Mouse (Mus musculus): ENCODE results near the gene Klhl30. TPM values are rescaled to one million over a fixed set of nuclear protein-coding genes. Genes with fewer than 3 reads are reported as not detected.

The Klhl30 gene
- polyA plus RNA-seq, 1 experiment from 2014 or later: 0.62 TPM

- WGBS: 75% methylated on average over 5 of the region's 5 CpGs
- H3K9me3 ChIP-seq (ENCODE audit: low read length): no peaks in the 10 kb centered on the region
Measured at GRCm38 (mm10) chr1:91390369-91390768, 39.6 kb downstream of the Klhl30 start.

GRCm38 (mm10) chr1:91397927-91398259 is 47.1 kb downstream of the Klhl30 start:
- peak overlapping the region; percentile 77 for H3K27ac ChIP-seq (ENCODE audit: low read length)
- 1% methylated on average over 12 of the region's 12 CpGs for WGBS

More at GRCm38 (mm10) chr1:91390369-91390768, 39.6 kb downstream of the Klhl30 start:
- DNase-seq (ENCODE audit: low spot score): no peak
- no peak overlapping the region for H3K4me3 ChIP-seq (ENCODE audit: low read depth, low read length)
- no peak for ATAC-seq
- no peaks in the 10 kb centered on the region for H3K4me1 ChIP-seq (ENCODE audit: insufficient read depth, low read depth, low read length)
- H3K27ac ChIP-seq (ENCODE audit: low read length): no peak overlapping the region
- peaks cover 22% of the 10 kb centered on the region; the same call in 1 of the 2 replicates for H3K36me3 ChIP-seq (ENCODE audit: insufficient read depth, low read length)
- H3K27me3 ChIP-seq (replicated peaks; ENCODE audit: insufficient read depth, low read length): no peaks in the 10 kb centered on the region
- H3K9ac ChIP-seq (replicated peaks; ENCODE audit: low read depth): no peak overlapping the region
- no peak overlapping the region for H3K4me2 ChIP-seq (replicated peaks; ENCODE audit: low read depth, low read length)
- TF ChIP-seq CTCF (IDR thresholded peaks at IDR 0.05) (no peak), EP300 (IDR thresholded peaks at IDR 0.05) (no peak)

DNA sequence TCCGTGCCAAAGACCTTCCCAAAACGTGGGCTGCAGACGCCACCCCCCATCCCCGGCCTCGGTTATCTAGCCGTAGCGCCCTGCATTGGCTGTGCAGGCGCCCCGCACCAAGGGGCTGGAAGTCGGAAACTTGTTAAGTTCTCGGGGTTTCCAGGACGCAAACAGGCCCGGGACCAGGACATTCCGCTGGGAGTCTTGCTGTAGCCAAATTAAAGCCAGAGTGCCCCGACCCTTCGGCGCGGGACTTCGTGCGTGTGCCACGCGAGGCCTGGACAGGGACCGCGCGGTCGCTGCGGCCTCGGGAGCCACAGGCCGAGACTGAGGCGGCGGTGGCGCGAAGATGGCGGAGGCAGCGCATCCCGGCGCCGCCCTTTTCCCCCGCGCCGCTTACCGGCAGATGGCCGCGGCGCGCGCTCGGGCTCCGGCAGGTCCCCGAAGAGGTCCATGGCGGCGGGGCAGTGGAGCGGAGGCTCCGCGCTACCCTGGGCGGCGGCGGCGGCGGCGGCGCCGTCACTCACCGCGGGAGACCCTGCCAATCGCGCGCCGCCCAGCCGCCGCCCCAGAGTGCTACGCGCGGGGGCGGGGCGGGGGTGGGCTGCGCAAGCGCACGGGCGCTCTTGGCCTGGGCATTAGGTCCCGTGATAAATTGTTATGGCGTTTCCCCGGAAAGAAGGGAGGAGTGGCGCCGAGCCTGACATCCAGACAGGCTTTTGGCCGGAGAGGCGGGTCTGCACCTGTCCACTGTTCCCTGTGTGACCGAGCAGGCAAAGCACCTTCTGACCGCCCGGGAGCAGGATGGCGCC is 47.6 kb downstream of the Klhl30 start, which contains the start of gene Ilkap:
TSS of gene Ilkap (minus strand) at position 556 of the 803 bp plus-strand sequence.
- peak within 1 kb of the TSS; percentile 81 for H3K9ac ChIP-seq (replicated peaks; ENCODE audit: low read depth)
- peak within 1 kb of the TSS; percentile 69 for H3K4me3 ChIP-seq (ENCODE audit: low read depth, low read length)
- no peak; the same call in 1 of the 2 replicates for TF ChIP-seq CTCF (IDR thresholded peaks at IDR 0.05)
- TF ChIP-seq EP300 (IDR thresholded peaks at IDR 0.05): no peak
- no peaks in the 10 kb centered on the region for H3K36me3 ChIP-seq (ENCODE audit: insufficient read depth, low read length)
- H3K4me2 ChIP-seq (replicated peaks; ENCODE audit: low read depth, low read length): peak within 1 kb of the TSS; percentile 70
- H3K9me3 ChIP-seq (ENCODE audit: low read length): no peaks in the 10 kb centered on the region
- no peaks in the 10 kb centered on the region for H3K27me3 ChIP-seq (replicated peaks; ENCODE audit: insufficient read depth, low read length)
- H3K27ac ChIP-seq (ENCODE audit: low read length): peak within 1 kb of the TSS; percentile 77
- ATAC-seq (peak; percentile 97), DNase-seq (ENCODE audit: low spot score) (peak; percentile 92)
- peaks cover 11% of the 10 kb centered on the region; the same call in 1 of the 2 replicates for H3K4me1 ChIP-seq (ENCODE audit: insufficient read depth, low read depth, low read length)
- WGBS: 1% methylated on average over 69 of the region's 91 CpGs

More at GRCm38 (mm10) chr1:91397927-91398259, 47.1 kb downstream of the Klhl30 start:
- Histone ChIP-seq H3K9me3 (ENCODE audit: low read length) (no peaks in the 10 kb centered on the region), H3K4me2 (replicated peaks; ENCODE audit: low read depth, low read length) (peak overlapping the region; percentile 70), H3K4me3 (ENCODE audit: low read depth, low read length) (peak overlapping the region; percentile 69), H3K4me1 (ENCODE audit: insufficient read depth, low read depth, low read length) (peaks cover 11% of the 10 kb centered on the region; the same call in 1 of the 2 replicates), H3K36me3 (ENCODE audit: insufficient read depth, low read length) (no peaks in the 10 kb centered on the region), H3K27me3 (replicated peaks; ENCODE audit: insufficient read depth, low read length) (no peaks in the 10 kb centered on the region), H3K9ac (replicated peaks; ENCODE audit: low read depth) (peak overlapping the region; percentile 81)
- TF ChIP-seq CTCF (IDR thresholded peaks at IDR 0.05) (no peak), EP300 (IDR thresholded peaks at IDR 0.05) (no peak)
- peak; percentile 1; the same call in 1 of the 2 replicates for ATAC-seq
- DNase-seq (ENCODE audit: low spot score): no peak

- Histone ChIP-seq H3K4me2 (replicated peaks; ENCODE audit: low read depth, low read length) (no peak overlapping the region), H3K4me1 (ENCODE audit: insufficient read depth, low read depth, low read length) (no peaks in the 10 kb centered on the region), H3K36me3 (ENCODE audit: insufficient read depth, low read length) (no peaks in the 10 kb centered on the region), H3K27ac (ENCODE audit: low read length) (no peak overlapping the region), H3K27me3 (replicated peaks; ENCODE audit: insufficient read depth, low read length) (no peaks in the 10 kb centered on the region), H3K9ac (replicated peaks; ENCODE audit: low read depth) (no peak overlapping the region), H3K4me3 (ENCODE audit: low read depth, low read length) (no peak overlapping the region), H3K9me3 (ENCODE audit: low read length) (no peaks in the 10 kb centered on the region)
- DNase-seq (ENCODE audit: low spot score) (no peak), ATAC-seq (0 out of 2 replicates have a peak, but pooled peaks have one; percentile 11)
- 7% methylated on average over 1 of the region's 1 CpGs for WGBS
- TF ChIP-seq EP300 (IDR thresholded peaks at IDR 0.05) (no peak), CTCF (IDR thresholded peaks at IDR 0.05) (no peak)
Measured at GRCm38 (mm10) chr1:91404976-91405375, 54.2 kb downstream of the Klhl30 start.

GRCm38 (mm10) chr1:91405406-91406169 is 54.8 kb downstream of the Klhl30 start:
- H3K4me1 ChIP-seq (ENCODE audit: insufficient read depth, low read depth, low read length): no peaks in the 10 kb centered on the region
- no peaks in the 10 kb centered on the region for H3K9me3 ChIP-seq (ENCODE audit: low read length)
- no peaks in the 10 kb centered on the region for H3K27me3 ChIP-seq (replicated peaks; ENCODE audit: insufficient read depth, low read length)
- no peak overlapping the region for H3K9ac ChIP-seq (replicated peaks; ENCODE audit: low read depth)
- ATAC-seq (peak; percentile 76), DNase-seq (ENCODE audit: low spot score) (peak; percentile 45)
- 46% methylated on average over 22 of the region's 23 CpGs for WGBS
- H3K4me2 ChIP-seq (replicated peaks; ENCODE audit: low read depth, low read length): 0 out of 2 replicates have a peak overlapping the region, but pooled peaks have one; percentile 17
- H3K27ac ChIP-seq (ENCODE audit: low read length): no peak overlapping the region
- H3K36me3 ChIP-seq (ENCODE audit: insufficient read depth, low read length): no peaks in the 10 kb centered on the region
- no peak overlapping the region for H3K4me3 ChIP-seq (ENCODE audit: low read depth, low read length)
- TF ChIP-seq CTCF (IDR thresholded peaks at IDR 0.05) (no peak), EP300 (IDR thresholded peaks at IDR 0.05) (no peak)

- 67% methylated on average over 4 of the region's 4 CpGs for WGBS
- H3K4me1 ChIP-seq (ENCODE audit: insufficient read depth, low read depth, low read length): peaks cover 8% of the 10 kb centered on the region; the same call in 1 of the 2 replicates
- no peaks in the 10 kb centered on the region for H3K9me3 ChIP-seq (ENCODE audit: low read length)
- no peak overlapping the region for H3K9ac ChIP-seq (replicated peaks; ENCODE audit: low read depth)
- DNase-seq (ENCODE audit: low spot score) (no peak), ATAC-seq (no peak)
- no peaks in the 10 kb centered on the region for H3K27me3 ChIP-seq (replicated peaks; ENCODE audit: insufficient read depth, low read length)
- no peak overlapping the region for H3K27ac ChIP-seq (ENCODE audit: low read length)
- no peak overlapping the region for H3K4me3 ChIP-seq (ENCODE audit: low read depth, low read length)
- no peaks in the 10 kb centered on the region for H3K36me3 ChIP-seq (ENCODE audit: insufficient read depth, low read length)
- no peak for TF ChIP-seq CTCF (IDR thresholded peaks at IDR 0.05)
- TF ChIP-seq EP300 (IDR thresholded peaks at IDR 0.05): no peak
- H3K4me2 ChIP-seq (replicated peaks; ENCODE audit: low read depth, low read length): no peak overlapping the region
Measured at GRCm38 (mm10) chr1:91407819-91408218, 57.0 kb downstream of the Klhl30 start.

Data from lung, postnatal 0 days (tissue).